Mouse (Mus musculus) erythroblast, embryonic 14.5 days (primary cell): Measurements from ENCODE around the gene Scn8a.

Source experiments
- GATA1 ChIP-seq: IDR thresholded peaks from 2 replicates; pipeline ENCODE4 v1.6.1; 2012; ENCODE audit warnings: low read length, inconsistent platforms, mixed read lengths
- TAL1 ChIP-seq: IDR thresholded peaks from 3 replicates; pipeline ENCODE4 v1.6.1; 2012; ENCODE audit warnings: low read length, inconsistent platforms, mixed read lengths

DNA sequence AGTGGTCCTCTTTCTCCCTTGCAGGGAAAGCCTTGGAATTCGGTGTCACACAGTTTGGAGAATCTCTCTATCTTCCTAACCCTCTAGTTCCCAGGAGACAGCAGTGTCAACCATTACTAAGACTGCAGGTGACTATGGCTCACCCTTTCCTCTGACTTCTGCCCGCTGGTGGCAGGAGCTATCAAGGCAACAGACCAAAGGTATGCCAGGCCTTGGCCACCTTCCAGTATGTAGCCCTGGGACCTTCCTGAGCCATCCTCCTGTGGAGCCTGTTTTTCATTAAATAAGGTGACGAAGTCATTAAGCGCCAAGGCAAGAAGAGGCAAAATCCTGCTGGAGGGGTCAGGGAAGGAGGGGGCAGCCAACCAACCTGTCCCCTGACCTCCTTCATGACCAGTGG lies 205.5 kb downstream of the Scn8a start:
- TF ChIP-seq GATA1: no peak
- TF ChIP-seq TAL1: no peak
